Mouse (Mus musculus): ENCODE measurements at regions not wholly inside any gene's neighbourhood (a gene's known extent, or its start where the extent isn't known, plus 50 kb on each side); places are given as distances from the start of the nearest gene placed in this dataset.

GRCm38 (mm10) chr2:94240411-94240810, 82.6 kb upstream of the Hsd17b12 start:
- ATAC-seq = no peak
- no peak for DNase-seq (ENCODE audit: low read depth, low spot score)
- ChIA-PET CTCF (interaction anchor here (1.4 to 1.8 kb wide), 2 partner anchors 184 to 205 kb away, joined by 5 read pairs; no protein-coding TSS in a partner anchor), POLR2A (no interaction called here)
- in situ Hi-C loops (cut with MboI; ENCODE audit: low pct_unique_long_range_greater_than_20kb) = loop anchor here (10.0 kb wide), 1 partner anchor 176 kb away; no protein-coding TSS in a partner anchor
- peaks cover 41% of the 10 kb centered on the region for H3K27me3 ChIP-seq
- no peak for TF ChIP-seq CTCF (IDR thresholded peaks at IDR 0.05)

GRCm38 (mm10) chr2:94239573-94239972, 81.8 kb upstream of the Hsd17b12 start:
- no peak for TF ChIP-seq CTCF (IDR thresholded peaks at IDR 0.05)
- DNase-seq (ENCODE audit: low read depth, low spot score) = no peak
- ChIA-PET POLR2A (no interaction called here), CTCF (interaction anchor here (1.4 to 1.8 kb wide), 2 partner anchors 184 to 204 kb away, joined by 5 read pairs; no protein-coding TSS in a partner anchor)
- no peak for ATAC-seq
- in situ Hi-C loops (cut with MboI; ENCODE audit: low pct_unique_long_range_greater_than_20kb) = no loop called here
- H3K27me3 ChIP-seq = peaks cover 35% of the 10 kb centered on the region

- no peak for TF ChIP-seq CTCF (IDR thresholded peaks at IDR 0.05)
- peaks cover 35% of the 10 kb centered on the region for H3K27me3 ChIP-seq
- POLR2A ChIA-PET = no interaction called here
- DNase-seq (ENCODE audit: low read depth, low spot score) (no peak), ATAC-seq (no peak)
- in situ Hi-C loops (cut with MboI; ENCODE audit: low pct_unique_long_range_greater_than_20kb) = no loop called here
- CTCF ChIA-PET = no interaction called here
These were observed 78.7 kb upstream of the Hsd17b12 start for GRCm38 (mm10) chr2:94236479-94236878.

GRCm38 (mm10) chr2:94233597-94233996, 75.8 kb upstream of the Hsd17b12 start:
- DNase-seq (ENCODE audit: low read depth, low spot score) (no peak), ATAC-seq (no peak)
- no peak for TF ChIP-seq CTCF (IDR thresholded peaks at IDR 0.05)
- CTCF ChIA-PET = no interaction called here
- in situ Hi-C loops (cut with MboI; ENCODE audit: low pct_unique_long_range_greater_than_20kb) = no loop called here
- peaks cover 42% of the 10 kb centered on the region for H3K27me3 ChIP-seq
- POLR2A ChIA-PET = no interaction called here

GRCm38 (mm10) chr2:94219421-94219820, 61.7 kb upstream of the Hsd17b12 start:
- TF ChIP-seq CTCF (IDR thresholded peaks at IDR 0.05) = no peak
- peaks cover 16% of the 10 kb centered on the region for H3K27me3 ChIP-seq
- in situ Hi-C loops (cut with MboI; ENCODE audit: low pct_unique_long_range_greater_than_20kb) = no loop called here
- DNase-seq (ENCODE audit: low read depth, low spot score) (no peak), ATAC-seq (no peak)
- ChIA-PET POLR2A (no interaction called here), CTCF (interaction anchor here (0.9 kb wide), 1 partner anchor 26 kb away, joined by 3 read pairs; no protein-coding TSS in a partner anchor)

GRCm38 (mm10) chr2:94217481-94217880, 59.7 kb upstream of the Hsd17b12 start:
- in situ Hi-C loops (cut with MboI; ENCODE audit: low pct_unique_long_range_greater_than_20kb) = no loop called here

GRCm38 (mm10) chr2:94215455-94215854, 57.7 kb upstream of the Hsd17b12 start:
- DNase-seq (ENCODE audit: low read depth, low spot score) (no peak), ATAC-seq (no peak)
- POLR2A ChIA-PET = no interaction called here

More at GRCm38 (mm10) chr2:94217481-94217880, 59.7 kb upstream of the Hsd17b12 start:
- peaks cover 12% of the 10 kb centered on the region for H3K27me3 ChIP-seq
- no peak for ATAC-seq
- ChIA-PET POLR2A (no interaction called here), CTCF (no interaction called here)
- TF ChIP-seq CTCF (IDR thresholded peaks at IDR 0.05) = no peak
- DNase-seq (ENCODE audit: low read depth, low spot score) = no peak

More at GRCm38 (mm10) chr2:94215455-94215854, 57.7 kb upstream of the Hsd17b12 start:
- TF ChIP-seq CTCF (IDR thresholded peaks at IDR 0.05) = no peak
- CTCF ChIA-PET = no interaction called here
- in situ Hi-C loops (cut with MboI; ENCODE audit: low pct_unique_long_range_greater_than_20kb) = no loop called here
- peaks cover 4% of the 10 kb centered on the region for H3K27me3 ChIP-seq
